Mouse (Mus musculus): Measurements from ENCODE around the gene Pcnp.

GRCm38 (mm10) chr16:55973431-55974255 is 55.9 kb downstream of the Pcnp start, which contains the start of gene Zbtb11:
- TF ChIP-seq CTCF (IDR thresholded peaks at IDR 0.05; ENCODE audit: low read depth, low read length) (no peak), POLR2AphosphoS5 (IDR thresholded peaks at IDR 0.05; ENCODE audit: insufficient replicate concordance, low read depth, low read length) (no peak)
